Mouse (Mus musculus) intestine, embryonic 14.5 days (tissue): ENCODE data around the gene Rad23a. TPM values are rescaled to one million over a fixed set of nuclear protein-coding genes. Genes with fewer than 3 reads are reported as not detected.

Experiments
- ATAC-seq: fragments of 200-750 bp; cut with Nextera tagmentation; replicated peaks from 2 replicates; pipeline ENCODE4 v1.8.0; 2017; ENCODE audit warnings: low read depth, moderate number of reproducible peaks, moderate TSS enrichment, moderate library complexity; ENCODE audit not compliant: low FRiP score, low TSS enrichment
- DNase-seq: peaks from one replicate; pipeline ENCODE4 v3.0.0-alpha.2; 2018; ENCODE audit warnings: low spot score
- H3K27ac ChIP-seq: fragments of 300-500 bp; sonication (generic); 2 replicates; pipeline ENCODE4 v1.5.1; 2014; ENCODE audit warnings: low read depth, mild to moderate bottlenecking, control low read depth
- H3K27me3 ChIP-seq: fragments of 300-500 bp; sonication (generic); replicated peaks from 2 replicates; pipeline ENCODE4 v1.6.1; 2014; ENCODE audit warnings: low read length, control low read depth; ENCODE audit not compliant: control insufficient read depth, insufficient read depth
- H3K36me3 ChIP-seq: fragments of 300-500 bp; sonication (generic); 2 replicates; pipeline ENCODE4 v1.6.1; 2014; ENCODE audit warnings: low read length, control low read depth; ENCODE audit not compliant: control insufficient read depth, insufficient read depth
- H3K4me1 ChIP-seq: fragments of 300-500 bp; sonication (generic); replicated peaks from 2 replicates; pipeline ENCODE4 v1.6.1; 2014; ENCODE audit warnings: low read length, control low read depth, mixed read lengths; ENCODE audit not compliant: control insufficient read depth, insufficient read depth
- H3K4me2 ChIP-seq: fragments of 300-500 bp; sonication (generic); 2 replicates; pipeline ENCODE4 v1.6.1; 2014; ENCODE audit warnings: low read length
- H3K4me3 ChIP-seq: fragments of 300-500 bp; sonication (generic); 2 replicates; pipeline ENCODE4 v1.5.1; 2014; ENCODE audit warnings: low read depth, low read length, control low read depth, mixed read lengths
- H3K9ac ChIP-seq: fragments of 300-500 bp; sonication (generic); 2 replicates; pipeline ENCODE4 v1.6.1; 2014; ENCODE audit warnings: mild to moderate bottlenecking, low read length
- H3K9me3 ChIP-seq: fragments of 300-500 bp; sonication (generic); 2 replicates; pipeline ENCODE4 v1.6.1; 2016; ENCODE audit warnings: low read length, control low read depth; ENCODE audit not compliant: control insufficient read depth
- WGBS: fragments of 180-500 bp; shearing (Covaris S2); extraction: QIAGEN DNeasy Blood & Tissue Kit; methylation state at CpG from one replicate; pipeline ENCODE4 v1.1.7; 2014; 5-methylcytosine and 5-hydroxymethylcytosine counted together
- polyA plus RNA-seq: library from polyadenylated mRNA; unstranded; fragments of >200 nt; fragmentation: Nextera tagmentation; extraction: Ambion mirVana; gene quantifications from 2 replicates; pipeline ENCODE4 v1.2.1, GENCODE M21; 2014

Rad23a gene
- polyA plus RNA-seq, 1 experiment from 2014 or later = 129 TPM

DNA sequence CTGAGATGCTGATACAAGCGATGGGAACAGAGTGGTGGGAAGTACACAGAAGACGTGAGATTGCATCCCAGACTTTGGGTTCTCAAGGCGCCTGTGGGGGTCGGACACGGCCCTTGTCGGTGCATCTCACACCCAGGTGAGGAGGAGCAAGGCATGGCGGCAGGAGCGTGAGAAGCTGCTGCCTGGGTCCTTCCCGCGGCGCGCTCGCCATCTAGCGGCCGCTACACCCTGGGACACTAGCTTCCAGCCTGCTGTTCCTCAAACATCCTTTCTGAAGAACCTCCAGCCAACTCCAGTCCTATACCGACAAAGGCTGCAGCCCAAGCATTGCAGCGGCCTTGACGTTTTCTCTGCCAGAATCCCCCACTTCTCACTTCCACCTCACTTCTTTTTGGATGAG is 16.8 kb downstream of the Rad23a start:
- Histone ChIP-seq H3K4me2 (peak overlapping the region; percentile 39), H3K4me1 (peaks cover 15% of the 10 kb centered on the region), H3K9me3 (no peaks in the 10 kb centered on the region), H3K27ac (no peak overlapping the region), H3K36me3 (no peaks in the 10 kb centered on the region), H3K9ac (no peak overlapping the region), H3K27me3 (no peaks in the 10 kb centered on the region), H3K4me3 (no peak overlapping the region)
- DNase-seq = peak; percentile 84
- peak; percentile 74 for ATAC-seq
- under 1% methylated on average over 17 of the region's 18 CpGs for WGBS

DNA sequence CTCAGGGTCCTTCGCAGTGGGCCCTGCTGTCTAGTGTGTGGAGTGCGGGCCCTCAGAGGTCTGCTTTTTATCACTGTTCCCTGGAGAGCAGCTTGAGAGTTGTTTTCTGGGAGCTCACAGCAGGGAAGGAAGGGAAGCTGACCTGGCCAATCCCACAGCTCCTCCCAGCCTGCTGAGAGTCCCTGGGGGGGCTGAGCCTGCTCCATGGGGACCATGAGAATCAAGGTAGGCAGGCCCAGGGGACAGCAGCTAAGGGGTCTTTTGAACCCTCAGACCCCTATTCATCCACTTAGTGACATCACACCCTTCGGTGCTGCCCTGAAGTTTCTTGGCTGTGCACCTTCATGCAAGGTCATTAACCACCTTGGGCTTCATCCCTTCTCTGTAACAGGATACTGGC is 17.7 kb downstream of the Rad23a start, which contains the start of gene Dand5:
Gene Dand5 (minus strand): TSS at position 101 of the 400 bp plus-strand sequence.
- H3K4me2 ChIP-seq = peak within 1 kb of the TSS; percentile 39
- no peaks in the 10 kb centered on the region for H3K9me3 ChIP-seq
- DNase-seq (no peak), ATAC-seq (no peak)
- no peaks in the 10 kb centered on the region for H3K36me3 ChIP-seq
- peak within 1 kb of the TSS; percentile 43; the same call in 1 of the 2 replicates for H3K27ac ChIP-seq
- no peak within 1 kb of the TSS for H3K4me3 ChIP-seq
- H3K9ac ChIP-seq = no peak within 1 kb of the TSS
- WGBS = 18% methylated on average over 3 of the region's 3 CpGs
- no peaks in the 10 kb centered on the region for H3K27me3 ChIP-seq
- peaks cover 15% of the 10 kb centered on the region for H3K4me1 ChIP-seq

DNA sequence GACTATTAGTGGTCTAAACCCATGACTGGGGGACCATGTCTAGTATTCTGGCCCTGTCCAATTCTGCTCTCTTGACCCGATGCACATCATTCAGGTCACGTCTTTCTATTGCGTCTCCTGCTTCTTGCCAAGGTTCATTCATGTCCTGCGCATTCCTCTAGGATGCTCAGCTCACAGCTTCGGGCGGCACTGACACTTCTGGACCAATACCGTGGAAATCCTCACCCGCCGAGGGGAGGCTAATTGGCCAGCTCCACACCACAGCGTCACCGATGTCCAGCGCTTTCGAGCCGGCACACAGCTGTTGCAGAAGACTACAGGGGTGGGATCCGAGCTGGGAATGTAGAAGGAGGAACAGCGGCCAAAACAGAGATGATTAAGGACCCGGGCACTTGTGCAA is 24.3 kb downstream of the Rad23a start:
- ATAC-seq (no peak), DNase-seq (no peak)
- H3K36me3 ChIP-seq = no peaks in the 10 kb centered on the region
- peaks cover 22% of the 10 kb centered on the region for H3K27me3 ChIP-seq
- H3K4me1 ChIP-seq = 0 out of 2 replicates have a peak, but pooled peaks cover under 1% of the 10 kb centered on the region
- no peak overlapping the region for H3K27ac ChIP-seq
- H3K9me3 ChIP-seq = no peaks in the 10 kb centered on the region
- 76% methylated on average over 17 of the region's 17 CpGs for WGBS
- H3K4me2 ChIP-seq = no peak overlapping the region
- H3K9ac ChIP-seq = no peak overlapping the region
- no peak overlapping the region for H3K4me3 ChIP-seq

DNA sequence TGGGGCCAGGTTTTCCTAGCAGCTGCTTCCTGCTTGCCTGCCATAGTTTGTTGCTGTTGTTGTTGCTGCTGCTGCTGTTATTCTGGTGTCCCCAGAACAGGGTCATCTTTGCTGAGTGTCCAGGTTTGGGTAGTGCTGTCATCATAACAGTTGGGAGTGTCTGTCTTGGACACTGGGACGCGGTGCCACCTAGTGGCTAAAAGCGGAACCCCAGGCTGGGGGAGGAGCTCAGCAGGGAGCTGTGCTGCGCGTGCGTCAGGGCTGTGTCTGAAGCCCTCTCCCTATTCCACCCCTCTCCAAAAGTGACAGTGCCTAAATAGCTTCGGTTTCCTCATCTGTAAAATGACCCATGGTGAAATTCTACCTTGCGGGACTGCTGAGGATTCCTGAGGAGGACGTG is 24.9 kb downstream of the Rad23a start:
- Histone ChIP-seq H3K4me1 (0 out of 2 replicates have a peak, but pooled peaks cover 3% of the 10 kb centered on the region), H3K9me3 (no peaks in the 10 kb centered on the region), H3K27ac (no peak overlapping the region), H3K4me2 (no peak overlapping the region), H3K4me3 (no peak overlapping the region), H3K27me3 (peaks cover 27% of the 10 kb centered on the region), H3K36me3 (no peaks in the 10 kb centered on the region), H3K9ac (no peak overlapping the region)
- peak; percentile 99 for DNase-seq
- ATAC-seq = peak; percentile 75
- WGBS = 16% methylated on average over 9 of the region's 9 CpGs

DNA sequence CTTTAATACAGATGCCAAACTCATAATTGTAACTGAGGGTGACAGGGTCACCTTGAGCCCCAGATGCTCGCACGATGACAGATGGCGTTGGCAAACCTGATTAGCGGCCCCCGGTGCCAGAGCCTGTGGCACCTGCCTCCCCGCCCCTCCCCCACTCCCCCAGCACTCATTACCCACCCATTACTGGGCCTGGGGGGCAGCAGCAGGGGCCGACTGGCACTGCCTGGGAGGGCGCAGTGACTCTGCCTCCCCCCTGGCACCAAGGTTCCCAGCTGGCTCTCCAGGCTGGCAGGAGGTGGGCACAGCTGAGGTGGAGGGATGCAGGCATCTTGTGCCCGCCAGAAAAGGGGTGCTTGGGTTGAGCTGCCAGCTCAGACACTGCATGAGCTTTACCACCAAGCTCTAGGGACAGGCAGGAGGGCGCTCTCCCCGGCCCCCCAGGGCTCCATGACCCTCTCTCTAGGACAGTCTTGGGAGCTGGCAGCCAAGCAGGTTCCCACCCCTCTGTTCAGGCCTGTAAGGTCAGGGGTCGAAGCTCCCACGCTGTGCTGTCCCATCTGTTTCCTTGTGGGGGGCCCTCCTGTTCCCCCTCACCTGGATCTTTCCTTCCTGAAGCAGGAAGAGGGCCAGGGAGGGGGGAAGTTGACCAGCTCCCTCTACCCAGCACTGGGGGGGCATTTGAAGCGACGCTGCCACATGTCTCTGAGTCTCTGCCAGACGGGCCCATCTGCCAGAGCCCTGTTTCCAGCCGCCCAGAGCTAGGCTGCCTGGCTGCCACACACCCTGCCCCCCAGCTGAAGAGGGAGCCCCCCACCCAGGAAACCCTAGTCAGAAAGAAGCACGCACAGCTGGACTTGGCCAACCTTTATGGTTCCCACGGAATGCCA is 25.7 kb downstream of the Rad23a start:
- Histone ChIP-seq H3K36me3 (no peaks in the 10 kb centered on the region), H3K4me1 (0 out of 2 replicates have a peak, but pooled peaks cover 3% of the 10 kb centered on the region), H3K4me3 (no peak overlapping the region), H3K9ac (no peak overlapping the region), H3K27ac (no peak overlapping the region), H3K27me3 (peaks cover 29% of the 10 kb centered on the region), H3K4me2 (no peak overlapping the region), H3K9me3 (no peaks in the 10 kb centered on the region)
- DNase-seq (no peak), ATAC-seq (no peak)
- WGBS = 43% methylated on average over 19 of the region's 19 CpGs

DNA sequence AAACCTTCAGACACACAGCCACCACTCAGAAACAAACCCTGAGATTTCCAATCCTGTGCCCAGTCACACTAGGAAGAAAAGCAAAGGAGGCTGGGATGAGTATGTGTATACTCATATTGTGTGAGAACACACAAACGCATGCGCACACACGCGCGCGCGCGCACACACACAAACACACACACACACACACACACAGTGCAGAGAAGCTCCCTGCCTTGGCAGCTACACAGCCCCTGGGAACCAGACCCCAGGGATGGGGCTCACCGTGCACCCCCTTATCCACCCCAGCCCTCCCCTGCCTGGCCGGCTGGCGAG is 26.3 kb downstream of the Rad23a start:
- no peak for DNase-seq
- Histone ChIP-seq H3K27me3 (peaks cover 35% of the 10 kb centered on the region), H3K36me3 (no peaks in the 10 kb centered on the region), H3K27ac (no peak overlapping the region), H3K4me3 (no peak overlapping the region), H3K9me3 (no peaks in the 10 kb centered on the region), H3K9ac (no peak overlapping the region), H3K4me2 (no peak overlapping the region), H3K4me1 (0 out of 2 replicates have a peak, but pooled peaks cover 3% of the 10 kb centered on the region)
- 88% methylated on average over 11 of the region's 11 CpGs for WGBS
- ATAC-seq = no peak

DNA sequence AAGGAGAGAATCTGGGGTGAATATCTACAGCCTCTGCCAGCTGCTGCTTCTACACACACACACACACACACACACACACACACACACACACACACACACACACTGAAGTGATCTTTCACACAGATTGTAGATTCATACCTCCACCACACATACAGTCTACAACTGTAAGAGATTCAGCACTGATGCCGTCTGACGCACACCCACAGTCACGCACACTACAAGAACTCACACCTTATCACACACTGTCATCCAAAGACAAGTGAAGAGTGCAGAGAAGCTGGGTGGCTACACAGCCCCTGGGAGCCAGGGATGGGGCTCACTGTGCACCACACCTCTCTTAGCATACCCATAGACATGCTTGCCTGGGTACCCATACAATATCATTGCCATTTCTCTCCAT is 26.6 kb downstream of the Rad23a start:
- Histone ChIP-seq H3K9ac (no peak overlapping the region), H3K27me3 (peaks cover 38% of the 10 kb centered on the region), H3K4me2 (no peak overlapping the region), H3K36me3 (no peaks in the 10 kb centered on the region), H3K4me1 (0 out of 2 replicates have a peak, but pooled peaks cover 3% of the 10 kb centered on the region), H3K9me3 (no peaks in the 10 kb centered on the region), H3K4me3 (no peak overlapping the region), H3K27ac (no peak overlapping the region)
- DNase-seq (no peak), ATAC-seq (no peak)
- 88% methylated on average over 3 of the region's 3 CpGs for WGBS

DNA sequence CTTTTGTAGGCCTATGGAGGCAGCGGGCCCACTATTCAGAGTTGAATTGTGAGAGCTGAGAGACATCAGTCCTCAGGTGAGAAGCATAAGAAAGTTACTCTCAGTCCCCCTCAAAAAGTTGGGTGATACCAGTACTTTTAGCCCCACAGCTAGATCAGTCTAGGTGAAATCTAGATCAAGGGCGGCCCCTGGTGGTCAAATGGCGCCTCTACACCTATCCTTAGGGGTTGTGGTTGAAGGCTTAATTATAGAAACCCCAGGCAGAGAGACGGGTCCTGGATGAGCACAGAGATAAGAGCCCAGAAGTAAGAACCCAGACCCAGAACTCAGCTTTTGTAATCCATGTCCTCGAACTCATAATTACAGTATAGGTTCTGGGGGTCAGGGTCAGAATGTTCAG is 27.4 kb downstream of the Rad23a start:
- Histone ChIP-seq H3K4me2 (no peak overlapping the region), H3K9me3 (no peaks in the 10 kb centered on the region), H3K27me3 (peaks cover 46% of the 10 kb centered on the region), H3K27ac (no peak overlapping the region), H3K4me3 (no peak overlapping the region), H3K4me1 (0 out of 2 replicates have a peak, but pooled peaks cover 3% of the 10 kb centered on the region), H3K36me3 (no peaks in the 10 kb centered on the region), H3K9ac (no peak overlapping the region)
- 2% methylated on average over 5 of the region's 5 CpGs for WGBS
- DNase-seq = peak; percentile 94
- no peak for ATAC-seq
